Mouse (Mus musculus) erythroblast, embryonic 14.5 days (primary cell): ENCODE measurements around the gene Gm9195.

ENCODE experiments used
- GATA1 ChIP-seq: IDR thresholded peaks from 2 replicates; pipeline ENCODE4 v1.6.1; 2012; ENCODE audit warnings: low read length, inconsistent platforms, mixed read lengths
- TAL1 ChIP-seq: IDR thresholded peaks from 3 replicates; pipeline ENCODE4 v1.6.1; 2012; ENCODE audit warnings: low read length, inconsistent platforms, mixed read lengths

- TF ChIP-seq TAL1: no peak
- TF ChIP-seq GATA1: no peak
Observed at GRCm38 (mm10) chr14:72438976-72439375, 52.7 kb downstream of the Gm9195 start.
